Mouse (Mus musculus) right cerebral cortex, postnatal 36 days (tissue): Measurements from ENCODE around the gene Nhlh1.

ENCODE experiments used
- DNase-seq, 2 experiments: peaks; one replicate each; pipeline ENCODE4 v3.0.0; 2022; ENCODE audit warnings: low spot score in 2 of 2, mixed read lengths in 1 of 2

The Nhlh1 gene

DNA sequence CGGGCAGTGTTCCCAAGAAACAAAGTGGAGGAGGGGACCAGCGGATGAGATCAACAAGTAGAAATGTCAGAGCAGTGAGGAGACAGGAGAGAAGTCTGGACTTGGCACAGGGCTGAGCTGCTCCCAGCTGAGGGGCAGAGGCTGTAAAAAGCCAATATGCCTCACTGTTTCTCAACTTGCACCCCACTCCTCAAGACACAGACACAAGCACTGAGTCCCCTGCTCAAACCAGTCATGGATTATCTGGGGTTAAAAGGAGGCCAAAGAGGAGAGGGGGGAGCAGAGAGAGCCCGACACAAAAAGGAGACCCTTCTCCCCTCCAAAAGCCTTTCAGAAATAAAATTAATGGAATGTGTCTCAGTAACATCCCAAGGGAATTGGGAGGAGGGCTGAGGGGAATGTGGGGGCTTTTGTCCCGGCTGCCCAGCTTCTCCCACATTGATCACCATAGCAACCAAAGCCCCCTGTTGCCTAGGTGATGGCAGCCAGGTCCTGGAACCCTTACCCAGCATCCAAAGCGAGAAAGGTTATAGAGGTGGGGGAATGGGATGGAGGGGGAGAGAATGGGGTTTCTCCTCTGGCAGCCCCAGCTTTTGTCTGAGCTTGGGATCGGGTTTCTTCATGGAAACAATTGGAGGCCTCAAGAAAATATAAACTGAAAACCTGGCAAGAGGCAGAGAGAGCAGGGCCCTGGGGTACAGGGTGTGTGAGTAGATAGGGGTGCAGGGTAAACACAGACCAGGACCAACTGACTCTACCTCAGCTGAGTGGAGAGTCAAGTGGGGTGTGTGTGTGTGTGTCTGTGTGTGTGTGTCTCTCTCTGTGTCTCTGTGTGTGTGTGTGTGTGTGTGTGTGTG, 40.5 kb downstream of the Nhlh1 start:
- no peak for DNase-seq

DNA sequence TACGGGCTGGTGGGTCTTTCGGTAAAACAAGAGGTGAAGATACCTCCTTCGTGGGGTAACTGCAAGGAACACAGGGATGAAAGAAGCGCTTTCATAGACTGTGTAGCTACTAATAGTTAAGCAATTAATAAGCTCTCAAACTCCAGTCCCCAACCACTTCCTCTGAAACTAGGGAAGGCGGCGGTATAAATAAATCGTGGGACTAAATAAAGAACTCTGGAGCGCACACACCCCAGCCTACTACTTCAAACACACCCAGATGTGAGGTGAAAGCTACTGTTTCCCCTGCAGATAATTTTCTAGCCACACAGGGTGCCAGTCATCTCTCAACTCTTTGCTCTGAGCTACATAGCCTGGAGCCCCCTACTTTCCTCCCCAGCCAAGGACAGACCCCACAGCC, 41.3 kb downstream of the Nhlh1 start:
- no peak for DNase-seq

DNA sequence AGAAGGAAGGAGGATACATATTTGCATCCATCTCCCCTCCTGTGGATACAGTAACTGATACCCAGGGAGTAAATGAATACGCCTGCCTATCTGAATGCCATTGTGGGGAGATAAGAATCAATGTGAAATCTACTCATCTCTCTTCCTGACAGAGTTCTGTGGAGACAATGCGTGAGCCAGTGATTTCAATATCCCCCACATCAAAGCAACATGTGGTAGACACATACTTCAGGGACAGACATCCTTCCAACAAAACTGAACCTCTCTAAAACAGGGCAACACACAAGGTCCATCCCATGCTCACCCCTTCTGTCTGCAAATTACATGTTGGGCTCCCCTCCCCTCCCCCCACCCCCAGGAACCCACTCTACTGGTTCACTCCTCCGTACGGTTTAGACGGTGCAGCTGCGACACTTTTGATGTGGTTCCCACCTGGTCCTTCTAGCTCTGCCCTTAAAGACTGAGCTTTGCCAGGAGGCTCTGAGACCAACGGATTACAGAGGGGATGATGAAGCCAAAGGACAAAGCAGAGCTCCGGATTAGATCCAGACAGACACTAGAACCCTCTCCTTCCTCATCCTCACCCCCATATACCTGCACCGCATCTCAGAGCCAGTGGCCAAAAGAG, 41.9 kb downstream of the Nhlh1 start:
- DNase-seq = no peak

DNA sequence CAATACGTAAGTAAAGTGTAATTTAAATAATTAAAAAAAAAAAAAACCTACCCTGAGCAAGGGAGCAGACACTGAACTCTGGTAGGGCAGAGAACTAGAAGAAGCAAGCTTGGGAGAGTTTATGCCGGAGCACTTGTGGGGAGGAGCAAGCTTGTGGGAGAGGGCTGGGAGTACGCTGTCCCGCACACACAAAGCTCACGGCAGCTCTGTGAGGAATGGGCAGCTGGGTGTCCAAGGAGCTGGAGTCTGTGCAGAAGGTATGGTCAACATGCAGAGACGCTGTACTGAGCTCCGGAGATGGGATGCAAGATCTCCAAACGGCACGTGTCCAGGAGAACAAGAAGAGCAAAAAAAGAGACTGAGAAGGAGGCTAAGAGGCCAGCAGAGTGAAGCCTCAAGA, 42.6 kb downstream of the Nhlh1 start:
- no peak for DNase-seq

DNA sequence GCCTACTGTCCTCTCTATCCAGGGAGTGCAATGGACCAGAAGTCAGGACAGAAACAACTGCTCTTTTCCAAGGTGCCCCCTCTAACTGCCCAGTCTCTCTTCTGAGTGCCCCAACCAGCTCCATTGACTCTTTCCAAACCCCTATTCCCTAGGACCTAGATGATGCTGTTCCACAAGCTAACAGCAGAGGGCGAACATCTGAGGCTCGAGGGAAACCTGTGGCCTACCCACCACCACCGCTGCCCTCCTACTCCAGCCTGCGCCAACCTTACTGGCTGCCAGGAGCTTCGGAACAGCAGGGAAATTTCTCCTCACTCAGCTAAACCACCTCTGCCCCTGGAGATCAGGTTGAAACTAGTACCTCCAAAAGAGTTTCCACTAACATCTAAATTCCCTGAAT, 45.3 kb downstream of the Nhlh1 start:
- peak in 1 of 2 experiments; percentile 47 for DNase-seq

DNA sequence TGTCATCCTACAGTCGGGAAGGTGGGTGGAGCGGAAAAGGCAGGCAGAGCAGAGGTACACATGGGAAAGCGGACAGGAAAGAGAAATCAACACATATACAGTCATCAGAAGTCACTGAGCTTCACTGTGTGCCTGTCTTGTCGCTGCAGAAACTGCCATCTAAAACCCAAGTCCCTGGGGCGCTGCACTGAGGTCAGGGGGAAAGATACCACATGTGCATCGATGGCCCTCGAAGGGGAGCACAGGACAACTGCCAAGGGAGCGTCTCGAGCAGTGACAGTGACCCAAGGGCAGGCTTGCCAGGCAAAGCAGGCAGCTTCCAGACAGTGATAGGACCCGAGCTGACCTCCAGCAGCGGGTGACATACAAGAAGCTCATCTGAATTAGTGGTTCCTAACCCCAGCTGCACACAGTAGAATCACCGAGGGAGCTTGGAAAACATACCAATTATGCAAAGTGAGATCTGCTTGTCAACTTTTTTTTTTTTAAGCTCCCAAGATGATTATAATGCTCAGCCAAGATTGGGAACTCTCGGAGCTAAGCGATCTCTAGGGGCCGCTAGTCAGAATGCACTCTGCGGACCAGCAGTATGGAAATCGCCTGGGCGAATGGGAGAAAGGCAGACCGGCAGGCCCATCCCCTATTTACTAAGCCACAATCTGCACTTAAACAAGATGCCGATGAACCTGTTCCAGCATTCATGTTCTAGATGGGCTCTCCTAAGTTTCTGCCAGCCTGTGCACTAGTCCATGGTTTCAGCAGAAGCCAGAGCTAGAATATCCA, 47.1 kb downstream of the Nhlh1 start:
- no peak for DNase-seq

DNA sequence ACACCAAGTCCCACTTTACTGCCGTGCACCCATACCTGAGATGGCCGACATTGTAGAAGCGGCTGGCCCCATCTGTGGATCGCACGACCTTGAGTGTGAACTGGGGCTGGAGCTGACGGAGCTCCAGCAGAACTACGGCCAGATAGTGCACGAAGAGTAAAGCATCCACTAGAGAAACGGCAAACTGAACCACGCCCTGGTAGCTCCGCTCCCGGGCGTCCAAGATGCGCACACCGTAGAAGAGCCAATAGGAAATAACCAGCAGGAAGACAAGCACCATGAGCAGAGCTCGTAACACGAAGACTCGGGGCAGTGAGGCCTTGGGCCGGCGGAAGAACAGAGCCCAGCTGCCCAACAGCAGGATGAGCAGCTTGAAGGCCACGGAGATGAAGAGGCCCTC, 48.0 kb downstream of the Nhlh1 start:
- no peak for DNase-seq

DNA sequence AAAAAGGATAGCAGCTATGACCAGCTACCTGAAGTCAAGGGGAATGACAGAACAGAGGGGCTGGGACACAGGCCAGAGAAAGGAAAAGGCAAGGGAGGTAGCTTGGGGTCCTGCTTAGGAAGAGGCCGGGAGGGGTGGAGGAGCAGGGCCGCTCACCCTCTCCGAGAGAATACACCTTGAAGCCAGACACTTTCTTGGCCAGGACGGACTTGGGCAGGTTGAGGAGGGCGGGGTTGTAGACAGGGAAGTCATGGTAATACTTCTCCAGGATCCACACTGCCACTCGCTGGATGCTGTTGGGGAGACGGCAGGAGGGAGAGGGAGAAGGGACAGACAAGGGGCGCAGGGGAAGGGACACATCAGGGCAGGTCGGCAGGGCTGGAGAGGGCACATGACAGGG, 49.0 kb downstream of the Nhlh1 start:
- no peak for DNase-seq

DNA sequence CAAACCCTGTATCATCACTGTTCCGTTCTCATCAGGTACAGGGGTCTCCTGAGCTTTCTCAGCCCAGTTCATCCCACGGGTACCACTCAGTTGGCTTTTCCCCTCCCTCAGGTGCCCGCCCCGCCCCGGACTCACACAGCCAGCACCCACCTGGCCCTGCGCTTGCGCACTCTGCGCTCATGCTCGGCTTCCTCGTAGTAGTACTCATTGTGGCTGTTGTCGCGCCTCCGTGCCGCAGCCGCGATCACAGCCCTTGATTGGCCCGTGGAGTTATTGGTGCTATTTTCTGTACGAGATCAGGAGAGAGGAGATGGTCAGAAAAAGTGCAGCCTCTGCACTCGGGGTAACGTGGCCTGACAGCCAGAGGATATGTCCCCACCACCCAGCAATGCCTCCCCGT, 49.6 kb downstream of the Nhlh1 start:
- DNase-seq = no peak
